Mouse (Mus musculus): Measurements from ENCODE around the gene Prss28.

The Prss28 gene

GRCm38 (mm10) chr17:25340003-25340402 is 31.6 kb downstream of the Prss28 start:
- no peak for DNase-seq (ENCODE audit: low read depth, low spot score)

GRCm38 (mm10) chr17:25341490-25341889 is 33.0 kb downstream of the Prss28 start:
- no peak for DNase-seq (ENCODE audit: low read depth, low spot score)

- DNase-seq (ENCODE audit: low read depth, low spot score), result no peak
Measured at GRCm38 (mm10) chr17:25345462-25345861, 37.0 kb downstream of the Prss28 start, which contains the start of gene Tpsab1. Gene Tpsab1, minus strand, starts transcription at chr17:25345562.

GRCm38 (mm10) chr17:25361291-25361690 is 52.8 kb downstream of the Prss28 start:
- DNase-seq (ENCODE audit: low read depth, low spot score), result no peak

All from WW6 (cell line).